9 mouse cellular contexts compared by ENCODE assay signal in genomic region chr9:67631741-67632243, GRCm38 (mm10).
DNase-seq lines count a peak whose midpoint lies in the region; ATAC-seq and TF ChIP-seq lines count a peak whose summit lies in the region.
"Had no signal": no experiment of that assay in that cellular context is flagged by ENCODE, and none has a peak within 500 bp of the region (broad histone marks: within the 10 kb centered on the region; RNA-seq: fewer than 3 reads in every experiment).

No protein-coding gene starts in this region.

- TF ChIP-seq POLR2A in myocyte (IDR thresholded peaks at IDR 0.05; ENCODE audit: insufficient read length, low read depth) = no peak

- H3K4me2 ChIP-seq in kidney, embryonic 14.5 days (replicated peaks; ENCODE audit: low read depth, low read length) = peak overlapping the region; percentile 99
- peak overlapping the region; percentile 99 for H3K4me2 ChIP-seq in embryonic facial prominence, embryonic 11.5 days (ENCODE audit: low read depth, low read length)
- H3K4me2 ChIP-seq in hindbrain, postnatal 0 days (ENCODE audit: low read depth, low read length) = peak overlapping the region; percentile 96
- H3K4me2 ChIP-seq in myocyte (ENCODE audit: low read depth) = peak overlapping the region; percentile 83

- H3ac ChIP-seq in myocyte (ENCODE audit: control insufficient read depth, insufficient read length) = peak overlapping the region; percentile 93

- H3K9ac ChIP-seq in kidney, embryonic 14.5 days (ENCODE audit: low read depth, low read length) = no peak overlapping the region
- no peak overlapping the region for H3K9ac ChIP-seq in embryonic facial prominence, embryonic 11.5 days (replicated peaks; ENCODE audit: low read length)
- H3K9ac ChIP-seq in hindbrain, postnatal 0 days (replicated peaks; ENCODE audit: low read length) = peak overlapping the region; percentile 74; the same call in 1 of the 2 replicates

- no peak for TF ChIP-seq CTCF in hindbrain, postnatal 0 days (IDR thresholded peaks at IDR 0.05; ENCODE audit: low read depth)

- no peaks in the 10 kb centered on the region for H3K36me3 ChIP-seq in kidney, embryonic 14.5 days (ENCODE audit: control insufficient read depth, insufficient read depth, low read length)
- no peaks in the 10 kb centered on the region for H3K36me3 ChIP-seq in embryonic facial prominence, embryonic 11.5 days (replicated peaks; ENCODE audit: control insufficient read depth, insufficient read depth, low read depth, low read length)
- H3K36me3 ChIP-seq in hindbrain, postnatal 0 days (ENCODE audit: insufficient read depth, low read length) = no peaks in the 10 kb centered on the region
- H3K36me3 ChIP-seq in myocyte (ENCODE audit: control insufficient read depth, insufficient read depth) = no peaks in the 10 kb centered on the region

- H3K79me2 ChIP-seq in myocyte (ENCODE audit: control insufficient read depth, insufficient read depth) = peaks cover 55% of the 10 kb centered on the region

- no peaks in the 10 kb centered on the region; the same call in none of the 2 replicates for H3K27me3 ChIP-seq in kidney, embryonic 14.5 days (ENCODE audit: control insufficient read depth, insufficient read depth, low read length)
- no peaks in the 10 kb centered on the region for H3K27me3 ChIP-seq in embryonic facial prominence, embryonic 11.5 days (ENCODE audit: control insufficient read depth, insufficient read depth, low read length)
- H3K27me3 ChIP-seq in hindbrain, postnatal 0 days (ENCODE audit: insufficient read depth, low read length) = no peaks in the 10 kb centered on the region
- no peaks in the 10 kb centered on the region for H3K27me3 ChIP-seq in myocyte (ENCODE audit: control insufficient read depth, insufficient read depth, insufficient read length)

- no peak for ATAC-seq in kidney, embryonic 14.5 days (ENCODE audit: low FRiP score, low TSS enrichment)
- ATAC-seq in embryonic facial prominence, embryonic 11.5 days (replicated peaks; ENCODE audit: insufficient number of reproducible peaks, low FRiP score, low TSS enrichment, low read depth) = no peak
- no peak for ATAC-seq in hindbrain, postnatal 0 days
- no peak for ATAC-seq in monocyte, adult 5-6 weeks (replicated peaks; ENCODE audit: insufficient number of reproducible peaks, low FRiP score, low TSS enrichment, poor library complexity, severe bottlenecking)

- WGBS in kidney, embryonic 14.5 days = 4% methylated on average over 6 of the region's 6 CpGs
- 5% methylated on average over 6 of the region's 6 CpGs for WGBS in embryonic facial prominence, embryonic 11.5 days
- 5% methylated on average over 6 of the region's 6 CpGs for WGBS in hindbrain, postnatal 0 days

- peak overlapping the region; percentile 75 for H3K4me3 ChIP-seq in kidney, embryonic 14.5 days (ENCODE audit: low read length)
- H3K4me3 ChIP-seq in embryonic facial prominence, embryonic 11.5 days (ENCODE audit: low read depth, low read length) = peak overlapping the region; percentile 82
- H3K4me3 ChIP-seq in hindbrain, postnatal 0 days (ENCODE audit: low read length) = peak overlapping the region; percentile 73
- peak overlapping the region; percentile 82 for H3K4me3 ChIP-seq in myocyte

- DNase-seq in kidney, postnatal 10 days = no peak
- DNase-seq in embryonic facial prominence, embryonic 11.5 days (ENCODE audit: low spot score) = no peak
- no peak for DNase-seq in hindbrain, postnatal 0 days (ENCODE audit: low spot score)
- no peak for DNase-seq in spleen, postnatal 36 days (ENCODE audit: low spot score in 2 of 2)
- no peak for DNase-seq in thymus, postnatal 25 days

- H3K27ac ChIP-seq in kidney, embryonic 14.5 days (ENCODE audit: low read depth, low read length) = no peak overlapping the region
- no peak overlapping the region for H3K27ac ChIP-seq in embryonic facial prominence, embryonic 11.5 days (replicated peaks; ENCODE audit: low read depth, low read length)
- H3K27ac ChIP-seq in hindbrain, postnatal 0 days = no peak overlapping the region

- peaks cover 3% of the 10 kb centered on the region; the same call in 1 of the 2 replicates for H3K4me1 ChIP-seq in kidney, embryonic 14.5 days (ENCODE audit: control insufficient read depth, insufficient read depth, low read length)
- H3K4me1 ChIP-seq in embryonic facial prominence, embryonic 11.5 days (ENCODE audit: control insufficient read depth, insufficient read depth, low read length) = peaks cover 4% of the 10 kb centered on the region
- H3K4me1 ChIP-seq in hindbrain, postnatal 0 days (ENCODE audit: insufficient read depth, low read length) = no peaks in the 10 kb centered on the region

- H3K9me3 ChIP-seq in kidney, embryonic 14.5 days (ENCODE audit: control insufficient read depth, low read length) = no peaks in the 10 kb centered on the region
- no peaks in the 10 kb centered on the region for H3K9me3 ChIP-seq in embryonic facial prominence, embryonic 11.5 days (replicated peaks; ENCODE audit: control insufficient read depth, low read length)
- no peaks in the 10 kb centered on the region for H3K9me3 ChIP-seq in hindbrain, postnatal 0 days (ENCODE audit: low read length)
- H3K9me3 ChIP-seq: megakaryocyte, embryonic 14.5 days had no signal

TF ChIP-seq in myocyte, 11 proteins besides CTCF, POLR2A, EP300 and RAD21:
- no peak for TF ChIP-seq MYOG (IDR thresholded peaks at IDR 0.05; ENCODE audit: control insufficient read depth in 1 of 3, insufficient read depth in 1 of 3, insufficient read length in 2 of 3, low read depth in 2 of 3)
- no peak for TF ChIP-seq USF1 (IDR thresholded peaks at IDR 0.05; ENCODE audit: low read depth)
- TF ChIP-seq TCF12 (IDR thresholded peaks at IDR 0.05; ENCODE audit: insufficient read depth, poor library complexity, severe bottlenecking) = no peak
- no peak for TF ChIP-seq REST (IDR thresholded peaks at IDR 0.05; ENCODE audit: insufficient read depth, insufficient read length)
- no peak for TF ChIP-seq MAX (IDR thresholded peaks at IDR 0.05; ENCODE audit: low read depth)
- no peak for TF ChIP-seq MYOD1 (IDR thresholded peaks at IDR 0.05; ENCODE audit: control insufficient read depth in 1 of 3, insufficient read length in 2 of 3, low read depth in 2 of 3)
- TF ChIP-seq E2F4 (IDR thresholded peaks at IDR 0.05; ENCODE audit: insufficient read depth) = no peak
- TF ChIP-seq CEBPB (IDR thresholded peaks at IDR 0.05; ENCODE audit: insufficient read depth, poor library complexity, severe bottlenecking) = no peak
- TF ChIP-seq SRF (IDR thresholded peaks at IDR 0.05; ENCODE audit: control insufficient read depth, insufficient read length, low read depth) = no peak
- TF ChIP-seq TCF3 (IDR thresholded peaks at IDR 0.05; ENCODE audit: insufficient read length, low read depth) = no peak
- TF ChIP-seq POLR2AphosphoS2 (IDR thresholded peaks at IDR 0.05; ENCODE audit: insufficient read length, low read depth) = no peak
